Mouse (Mus musculus): Measurements from ENCODE around the gene Gm26938.

DNA sequence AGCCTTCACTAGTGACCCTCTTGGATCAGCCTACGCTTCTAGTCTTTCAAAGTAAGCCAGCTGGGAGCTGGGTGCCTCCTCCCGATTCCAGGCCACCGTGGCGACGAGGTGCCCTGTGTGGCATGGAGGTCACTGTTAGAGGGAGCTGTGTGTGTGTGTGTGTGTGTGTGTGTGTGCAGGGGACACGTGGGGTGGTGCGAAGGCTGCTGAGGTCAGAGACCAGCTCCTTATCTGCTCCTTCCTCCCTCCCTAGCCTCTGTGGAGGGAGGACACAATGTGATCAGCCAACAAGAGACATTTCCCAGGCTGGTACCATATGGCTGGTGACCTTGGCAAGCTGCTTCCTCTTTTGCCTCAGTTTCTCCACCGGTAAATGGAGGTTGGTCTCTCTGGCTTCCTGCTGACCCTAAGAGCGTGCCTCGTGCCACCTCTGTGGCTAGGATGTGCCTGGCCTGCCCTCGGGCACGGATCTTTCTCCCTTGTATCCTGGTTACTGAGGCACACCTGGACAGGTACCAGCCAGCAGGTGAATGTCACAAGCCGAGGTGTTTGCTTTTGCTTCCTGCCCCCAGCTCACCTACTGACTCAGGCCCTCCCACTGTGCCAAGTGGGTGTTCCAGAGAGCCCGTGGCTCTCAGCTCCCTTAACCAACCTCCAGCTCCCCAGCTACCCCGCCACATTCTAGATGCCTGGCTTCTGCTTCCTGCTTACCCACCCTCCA is 14.4 kb downstream of the Gm26938 start:
- TF ChIP-seq POLR2A (IDR thresholded peaks at IDR 0.05; ENCODE audit: control insufficient read depth, low read depth, low read length) (no peak; the same call in 1 of the 2 replicates), CTCF (IDR thresholded peaks at IDR 0.05; ENCODE audit: control insufficient read depth, insufficient read depth, insufficient replicate concordance, low read depth, low read length) (no peak)

Measured in testis, adult 2 months (tissue).